Mouse (Mus musculus) lung, adult 2 months (tissue): ENCODE data around the gene Kalrn.

Experiments
- CTCF ChIP-seq: fragments of 200-500 bp; IDR thresholded peaks from 2 replicates; pipeline ENCODE4 v1.5.1; 2011; ENCODE audit warnings: mild to moderate bottlenecking, low read length, control low read depth; ENCODE audit not compliant: insufficient read depth
- POLR2A ChIP-seq: fragments of 200-500 bp; IDR thresholded peaks from 2 replicates; pipeline ENCODE4 v1.6.1; 2011; ENCODE audit warnings: low read depth, mild to moderate bottlenecking, control low read depth, low read length, borderline replicate concordance; ENCODE audit errors: extremely low read depth

GRCm38 (mm10) chr16:34011991-34012845 is 561.1 kb downstream of the Kalrn start:
- TF ChIP-seq CTCF (no peak), POLR2A (no peak)
